Mouse (Mus musculus): ENCODE measurements around the gene Asgr2. TPM values are rescaled to one million over a fixed set of nuclear protein-coding genes. Genes with fewer than 3 reads are reported as not detected.
"Not testable (repeated sequence)": the region's sequence is repeated elsewhere in the genome, so short reads cannot be mapped to it uniquely, and the experiment has no call there.

Gene Asgr2
- polyA plus RNA-seq, 1 experiment from 2014 or later, result not detected

- 80% methylated on average over 8 of the region's 8 CpGs for WGBS
- H3K9ac ChIP-seq (ENCODE audit: low read length), result no peak overlapping the region
Measured at GRCm38 (mm10) chr11:70107085-70107484, 14.6 kb downstream of the Asgr2 start.

GRCm38 (mm10) chr11:70110146-70110545, 17.7 kb downstream of the Asgr2 start:
- Histone ChIP-seq H3K27ac (ENCODE audit: low read depth, low read length) (no peak overlapping the region), H3K36me3 (ENCODE audit: control insufficient read depth, insufficient read depth, low read length) (no peaks in the 10 kb centered on the region), H3K27me3 (replicated peaks; ENCODE audit: control insufficient read depth, insufficient read depth, low read length) (no peaks in the 10 kb centered on the region), H3K9ac (ENCODE audit: low read length) (no peak overlapping the region), H3K9me3 (replicated peaks; ENCODE audit: control insufficient read depth, low read length) (no peaks in the 10 kb centered on the region), H3K4me1 (ENCODE audit: control insufficient read depth, insufficient read depth, low read length) (no peaks in the 10 kb centered on the region), H3K4me3 (ENCODE audit: low read depth, low read length) (no peak overlapping the region), H3K4me2 (ENCODE audit: low read length) (no peak overlapping the region)
- DNase-seq (ENCODE audit: low spot score), result peak; percentile 31
- 74% methylated on average over 3 of the region's 3 CpGs for WGBS
- no peak for ATAC-seq

More at GRCm38 (mm10) chr11:70107085-70107484, 14.6 kb downstream of the Asgr2 start:
- Histone ChIP-seq H3K27me3 (replicated peaks; ENCODE audit: control insufficient read depth, insufficient read depth, low read length) (no peaks in the 10 kb centered on the region), H3K9me3 (replicated peaks; ENCODE audit: control insufficient read depth, low read length) (no peaks in the 10 kb centered on the region), H3K27ac (ENCODE audit: low read depth, low read length) (no peak overlapping the region), H3K4me3 (ENCODE audit: low read depth, low read length) (no peak overlapping the region), H3K4me2 (ENCODE audit: low read length) (no peak overlapping the region), H3K36me3 (ENCODE audit: control insufficient read depth, insufficient read depth, low read length) (no peaks in the 10 kb centered on the region), H3K4me1 (ENCODE audit: control insufficient read depth, insufficient read depth, low read length) (no peaks in the 10 kb centered on the region)
- ATAC-seq (no peak), DNase-seq (ENCODE audit: low spot score) (no peak)

DNA sequence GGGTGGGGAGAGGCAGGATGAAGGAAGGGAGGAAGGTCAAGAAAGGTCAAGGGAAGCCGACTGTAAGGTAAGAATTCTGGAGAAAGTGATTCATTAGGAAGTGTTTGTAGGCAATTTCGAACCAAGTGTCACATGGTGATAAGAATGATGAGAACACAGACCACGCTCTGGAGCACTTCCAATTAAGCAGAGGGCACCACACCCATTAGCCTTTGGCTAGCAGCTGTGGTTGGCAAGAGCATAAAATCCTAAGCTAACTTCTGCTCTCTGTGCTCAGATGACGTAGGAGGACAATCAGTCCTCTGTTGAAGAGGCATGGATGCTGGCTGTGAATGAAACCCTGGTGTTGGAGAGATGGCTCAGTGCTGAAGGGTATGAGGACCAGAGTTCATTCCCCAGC, 22.1 kb downstream of the Asgr2 start:
- H3K4me3 ChIP-seq (ENCODE audit: low read depth, low read length), result no peak overlapping the region
- no peaks in the 10 kb centered on the region for H3K27me3 ChIP-seq (replicated peaks; ENCODE audit: control insufficient read depth, insufficient read depth, low read length)
- WGBS, result 77% methylated on average over 4 of the region's 4 CpGs
- no peak overlapping the region for H3K4me2 ChIP-seq (ENCODE audit: low read length)
- no peaks in the 10 kb centered on the region for H3K4me1 ChIP-seq (ENCODE audit: control insufficient read depth, insufficient read depth, low read length)
- no peaks in the 10 kb centered on the region for H3K9me3 ChIP-seq (replicated peaks; ENCODE audit: control insufficient read depth, low read length)
- no peak overlapping the region for H3K27ac ChIP-seq (ENCODE audit: low read depth, low read length)
- ATAC-seq (no peak), DNase-seq (ENCODE audit: low spot score) (no peak)
- H3K36me3 ChIP-seq (ENCODE audit: control insufficient read depth, insufficient read depth, low read length), result no peaks in the 10 kb centered on the region
- H3K9ac ChIP-seq (ENCODE audit: low read length), result no peak overlapping the region

DNA sequence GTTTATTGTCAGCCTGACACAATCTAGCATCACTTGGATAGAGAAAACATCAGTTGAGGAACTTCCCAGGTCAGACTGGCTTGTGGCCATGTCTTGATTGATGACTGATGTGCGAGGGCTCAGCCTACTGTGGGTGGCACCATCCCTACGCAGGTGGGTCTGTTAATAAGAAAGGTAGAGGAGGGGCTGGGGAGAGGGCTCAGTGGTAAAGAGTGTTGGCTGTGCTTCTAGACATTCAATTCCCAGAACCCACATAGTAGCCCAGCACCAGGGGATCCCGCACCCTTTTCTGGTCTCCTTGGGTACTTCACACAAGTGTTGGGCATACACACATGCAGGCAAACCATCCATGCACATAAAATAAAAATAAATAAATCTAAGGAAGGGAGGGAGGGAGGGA, 23.5 kb downstream of the Asgr2 start:
- H3K4me3 ChIP-seq (ENCODE audit: low read depth, low read length), result no peak overlapping the region
- H3K27me3 ChIP-seq (replicated peaks; ENCODE audit: control insufficient read depth, insufficient read depth, low read length), result no peaks in the 10 kb centered on the region
- H3K9me3 ChIP-seq (replicated peaks; ENCODE audit: control insufficient read depth, low read length), result no peaks in the 10 kb centered on the region
- no peak overlapping the region for H3K9ac ChIP-seq (ENCODE audit: low read length)
- 93% methylated on average over 3 of the region's 3 CpGs for WGBS
- no peak overlapping the region for H3K27ac ChIP-seq (ENCODE audit: low read depth, low read length)
- H3K4me1 ChIP-seq (ENCODE audit: control insufficient read depth, insufficient read depth, low read length), result no peaks in the 10 kb centered on the region
- ATAC-seq (no peak), DNase-seq (ENCODE audit: low spot score) (no peak)
- no peaks in the 10 kb centered on the region for H3K36me3 ChIP-seq (ENCODE audit: control insufficient read depth, insufficient read depth, low read length)
- H3K4me2 ChIP-seq (ENCODE audit: low read length), result no peak overlapping the region

- H3K4me2 ChIP-seq (ENCODE audit: low read length), result no peak within 1 kb of the TSS
- DNase-seq (ENCODE audit: low spot score) (no peak), ATAC-seq (no peak)
- WGBS, result 83% methylated on average over 9 of the region's 9 CpGs
- no peaks in the 10 kb centered on the region for H3K4me1 ChIP-seq (ENCODE audit: control insufficient read depth, insufficient read depth, low read length)
- H3K4me3 ChIP-seq (ENCODE audit: low read depth, low read length), result no peak within 1 kb of the TSS
- H3K9me3 ChIP-seq (replicated peaks; ENCODE audit: control insufficient read depth, low read length), result no peaks in the 10 kb centered on the region
- no peak within 1 kb of the TSS for H3K27ac ChIP-seq (ENCODE audit: low read depth, low read length)
- no peaks in the 10 kb centered on the region for H3K36me3 ChIP-seq (ENCODE audit: control insufficient read depth, insufficient read depth, low read length)
- H3K9ac ChIP-seq (ENCODE audit: low read length), result no peak within 1 kb of the TSS
- H3K27me3 ChIP-seq (replicated peaks; ENCODE audit: control insufficient read depth, insufficient read depth, low read length), result no peaks in the 10 kb centered on the region
Measured at GRCm38 (mm10) chr11:70129926-70130379, 37.5 kb downstream of the Asgr2 start, which contains the start of gene Mgl2. Mgl2 (plus strand) TSS chr11:70130329.

- 71% methylated on average over 3 of the region's 3 CpGs for WGBS
- not testable (repeated sequence) for H3K27ac ChIP-seq (ENCODE audit: low read depth, low read length)
Measured at GRCm38 (mm10) chr11:70135001-70135400, 42.6 kb downstream of the Asgr2 start.

DNA sequence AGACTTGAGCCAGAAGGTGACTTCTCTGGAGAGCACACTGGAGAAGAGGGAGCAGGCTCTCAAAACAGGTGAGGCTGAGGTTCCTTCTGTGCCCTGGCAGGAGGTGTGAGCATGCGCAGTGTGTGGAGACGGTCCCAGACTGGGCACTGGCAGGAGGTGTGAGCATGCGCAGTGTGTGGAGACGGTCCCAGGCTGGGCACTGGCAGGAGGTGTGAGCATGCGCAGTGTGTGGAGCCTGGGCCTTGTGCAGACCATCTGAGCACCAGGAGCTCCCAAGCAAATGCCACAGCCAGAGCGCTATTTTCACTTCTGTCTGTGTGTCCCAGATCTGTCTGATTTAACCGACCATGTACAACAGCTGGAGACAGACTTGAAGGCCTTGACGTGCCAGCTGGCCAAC, 43.5 kb downstream of the Asgr2 start:
- H3K4me1 ChIP-seq (ENCODE audit: control insufficient read depth, insufficient read depth, low read length); DNase-seq (ENCODE audit: low spot score); H3K27me3 ChIP-seq (replicated peaks; ENCODE audit: control insufficient read depth, insufficient read depth, low read length); H3K4me2 ChIP-seq (ENCODE audit: low read length); H3K4me3 ChIP-seq (ENCODE audit: low read depth, low read length); H3K9me3 ChIP-seq (replicated peaks; ENCODE audit: control insufficient read depth, low read length); H3K27ac ChIP-seq (ENCODE audit: low read depth, low read length); H3K36me3 ChIP-seq (ENCODE audit: control insufficient read depth, insufficient read depth, low read length); H3K9ac ChIP-seq (ENCODE audit: low read length); ATAC-seq: not testable (repeated sequence)
- 93% methylated on average over 8 of the region's 8 CpGs for WGBS

More at GRCm38 (mm10) chr11:70135001-70135400, 42.6 kb downstream of the Asgr2 start:
- not testable (repeated sequence) for H3K9me3 ChIP-seq (replicated peaks; ENCODE audit: control insufficient read depth, low read length); H3K27me3 ChIP-seq (replicated peaks; ENCODE audit: control insufficient read depth, insufficient read depth, low read length); H3K36me3 ChIP-seq (ENCODE audit: control insufficient read depth, insufficient read depth, low read length); H3K9ac ChIP-seq (ENCODE audit: low read length); ATAC-seq; H3K4me1 ChIP-seq (ENCODE audit: control insufficient read depth, insufficient read depth, low read length); H3K4me3 ChIP-seq (ENCODE audit: low read depth, low read length); DNase-seq (ENCODE audit: low spot score); H3K4me2 ChIP-seq (ENCODE audit: low read length)

GRCm38 (mm10) chr11:70139171-70139570, 46.7 kb downstream of the Asgr2 start:
- DNase-seq (ENCODE audit: low spot score) (no peak), ATAC-seq (no peak)
- no peaks in the 10 kb centered on the region for H3K4me1 ChIP-seq (ENCODE audit: control insufficient read depth, insufficient read depth, low read length)
- H3K4me3 ChIP-seq (ENCODE audit: low read depth, low read length), result no peak overlapping the region
- no peak overlapping the region for H3K9ac ChIP-seq (ENCODE audit: low read length)
- H3K27me3 ChIP-seq (replicated peaks; ENCODE audit: control insufficient read depth, insufficient read depth, low read length), result no peaks in the 10 kb centered on the region
- H3K36me3 ChIP-seq (ENCODE audit: control insufficient read depth, insufficient read depth, low read length), result no peaks in the 10 kb centered on the region
- no peaks in the 10 kb centered on the region for H3K9me3 ChIP-seq (replicated peaks; ENCODE audit: control insufficient read depth, low read length)
- 83% methylated on average over 10 of the region's 10 CpGs for WGBS
- no peak overlapping the region for H3K27ac ChIP-seq (ENCODE audit: low read depth, low read length)
- H3K4me2 ChIP-seq (ENCODE audit: low read length), result no peak overlapping the region

DNA sequence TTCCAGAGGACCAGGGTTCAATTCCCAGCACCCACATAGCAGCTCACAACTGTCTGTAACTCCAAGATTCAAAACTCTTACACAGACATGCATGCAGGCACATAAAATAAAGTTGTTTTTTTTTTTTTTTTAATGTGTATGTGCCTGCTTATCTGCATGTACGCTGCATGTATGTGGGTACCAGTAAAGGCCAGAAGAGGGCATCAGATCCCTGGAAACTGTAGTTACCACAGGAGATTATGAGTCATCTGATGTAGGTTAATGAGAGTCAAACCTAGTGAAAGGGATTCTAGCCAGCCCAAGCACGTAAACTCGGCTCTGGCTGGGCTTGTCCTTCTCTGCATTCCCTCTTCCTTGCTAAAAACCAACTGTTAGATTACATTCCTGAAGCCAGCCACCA, 58.6 kb downstream of the Asgr2 start:
- H3K9ac ChIP-seq (ENCODE audit: low read length), result no peak overlapping the region
- no peaks in the 10 kb centered on the region for H3K9me3 ChIP-seq (replicated peaks; ENCODE audit: control insufficient read depth, low read length)
- no peak for ATAC-seq
- H3K4me2 ChIP-seq (ENCODE audit: low read length), result no peak overlapping the region
- H3K4me3 ChIP-seq (ENCODE audit: low read depth, low read length), result no peak overlapping the region
- no peak overlapping the region for H3K27ac ChIP-seq (ENCODE audit: low read depth, low read length)
- no peak for DNase-seq (ENCODE audit: low spot score)
- H3K4me1 ChIP-seq (ENCODE audit: control insufficient read depth, insufficient read depth, low read length), result no peaks in the 10 kb centered on the region
- no peaks in the 10 kb centered on the region for H3K36me3 ChIP-seq (ENCODE audit: control insufficient read depth, insufficient read depth, low read length)
- WGBS, result 69% methylated on average over 3 of the region's 3 CpGs
- H3K27me3 ChIP-seq (replicated peaks; ENCODE audit: control insufficient read depth, insufficient read depth, low read length), result no peaks in the 10 kb centered on the region

Data from forebrain, embryonic 14.5 days (tissue).